Mouse (Mus musculus) stomach, postnatal 0 days (tissue): ENCODE measurements around the gene Net1.

Experiments used
- CTCF ChIP-seq: IDR thresholded peaks from 2 replicates; pipeline ENCODE4 v1.5.1; 2016; ENCODE audit warnings: antibody characterized with exemption, low read depth, mild to moderate bottlenecking, moderate library complexity
- EP300 ChIP-seq: optimal IDR thresholded peaks from 2 replicates; pipeline ENCODE3; 2016; ENCODE audit warnings: antibody characterized with exemption

DNA sequence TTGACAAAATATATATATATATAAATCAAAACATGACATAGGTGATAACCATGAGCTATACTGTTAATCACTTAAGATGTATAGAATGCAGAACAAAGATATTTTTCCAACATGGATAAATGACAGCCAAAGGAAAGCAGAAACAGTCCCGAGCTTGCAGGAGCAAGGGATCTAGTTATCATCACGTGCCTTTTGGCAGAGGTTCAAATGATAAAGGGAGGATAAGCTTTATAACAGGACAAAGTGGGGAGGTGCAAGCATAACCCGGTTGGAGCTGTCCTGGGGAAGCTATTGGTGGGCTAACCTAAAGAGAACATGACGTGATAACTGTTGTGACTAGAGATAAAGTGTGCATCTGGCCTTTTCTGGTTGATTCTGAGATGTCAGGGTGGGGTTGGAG is 4.5 kb downstream of the Net1 start:
- no peak for TF ChIP-seq CTCF
- no peak for TF ChIP-seq EP300
